Mouse (Mus musculus) kidney, postnatal 0 days (tissue): ENCODE data around the gene Slc50a1. TPM values are rescaled to one million over a fixed set of nuclear protein-coding genes. Genes with fewer than 3 reads are reported as not detected.

Source experiments
- ATAC-seq: fragments of 200-750 bp; cut with Nextera tagmentation; replicated peaks from 2 replicates; pipeline ENCODE4 v1.8.0; 2017; ENCODE audit warnings: low read depth, moderate number of reproducible peaks, moderate TSS enrichment, moderate library complexity; ENCODE audit not compliant: low FRiP score
- DNase-seq: peaks from one replicate; pipeline ENCODE4 v3.0.0-alpha.2; 2016; ENCODE audit warnings: low spot score
- H3K27ac ChIP-seq: fragments of 300-500 bp; sonication (generic); 2 replicates; pipeline ENCODE4 v1.5.1; 2014; ENCODE audit warnings: mild to moderate bottlenecking
- H3K27me3 ChIP-seq: fragments of 300-500 bp; sonication (generic); 2 replicates; pipeline ENCODE4 v1.6.1; 2014; ENCODE audit warnings: low read length, mixed read lengths; ENCODE audit not compliant: insufficient read depth
- H3K36me3 ChIP-seq: fragments of 300-500 bp; sonication (generic); 2 replicates; pipeline ENCODE4 v1.6.1; 2014; ENCODE audit warnings: low read length, mixed read lengths; ENCODE audit not compliant: insufficient read depth
- H3K4me1 ChIP-seq: fragments of 300-500 bp; sonication (generic); replicated peaks from 2 replicates; pipeline ENCODE4 v1.6.1; 2014; ENCODE audit warnings: antibody characterized with exemption, low read length, mixed read lengths; ENCODE audit not compliant: insufficient read depth
- H3K4me2 ChIP-seq: fragments of 300-500 bp; sonication (generic); 2 replicates; pipeline ENCODE4 v1.6.1; 2014; ENCODE audit warnings: mild to moderate bottlenecking, low read length, moderate library complexity, mixed read lengths
- H3K4me3 ChIP-seq: fragments of 300-500 bp; sonication (generic); replicated peaks from 2 replicates; pipeline ENCODE4 v1.5.1; 2014; ENCODE audit warnings: low read depth, low read length
- H3K9ac ChIP-seq: fragments of 300-500 bp; sonication (generic); 2 replicates; pipeline ENCODE4 v1.6.1; 2014; ENCODE audit warnings: low read depth, low read length
- H3K9me3 ChIP-seq: fragments of 300-500 bp; sonication (generic); replicated peaks from 2 replicates; pipeline ENCODE4 v1.6.1; 2016; ENCODE audit warnings: low read length, inconsistent platforms, mixed read lengths
- CTCF ChIP-seq: IDR thresholded peaks from 2 replicates; pipeline ENCODE4 v1.5.1; 2016; ENCODE audit warnings: antibody characterized with exemption, low read depth, mild to moderate bottlenecking, moderate library complexity
- WGBS: fragments of 180-500 bp; shearing (Covaris S2); extraction: QIAGEN DNeasy Blood & Tissue Kit; methylation state at CpG from one replicate; pipeline ENCODE4 v1.1.7; 2014; 5-methylcytosine and 5-hydroxymethylcytosine counted together
- polyA plus RNA-seq: library from polyadenylated mRNA; unstranded; fragments of >200 nt; fragmentation: Nextera tagmentation; extraction: Ambion mirVana; gene quantifications from 2 replicates; pipeline ENCODE4 v1.2.1, GENCODE M21; 2015

Slc50a1 gene
- polyA plus RNA-seq, 1 experiment from 2014 or later = 82.2 TPM

GRCm38 (mm10) chr3:89229276-89229675, 41.1 kb downstream of the Slc50a1 start:
- Histone ChIP-seq H3K4me3 (peak overlapping the region; percentile 33), H3K9me3 (no peaks in the 10 kb centered on the region), H3K27me3 (no peaks in the 10 kb centered on the region), H3K4me2 (peak overlapping the region; percentile 69), H3K36me3 (no peaks in the 10 kb centered on the region), H3K4me1 (peaks cover 27% of the 10 kb centered on the region), H3K27ac (peak overlapping the region; percentile 85), H3K9ac (peak overlapping the region; percentile 31; the same call in 1 of the 2 replicates)
- no peak for TF ChIP-seq CTCF
- ATAC-seq (no peak), DNase-seq (no peak)
- WGBS = 39% methylated on average over 4 of the region's 4 CpGs

DNA sequence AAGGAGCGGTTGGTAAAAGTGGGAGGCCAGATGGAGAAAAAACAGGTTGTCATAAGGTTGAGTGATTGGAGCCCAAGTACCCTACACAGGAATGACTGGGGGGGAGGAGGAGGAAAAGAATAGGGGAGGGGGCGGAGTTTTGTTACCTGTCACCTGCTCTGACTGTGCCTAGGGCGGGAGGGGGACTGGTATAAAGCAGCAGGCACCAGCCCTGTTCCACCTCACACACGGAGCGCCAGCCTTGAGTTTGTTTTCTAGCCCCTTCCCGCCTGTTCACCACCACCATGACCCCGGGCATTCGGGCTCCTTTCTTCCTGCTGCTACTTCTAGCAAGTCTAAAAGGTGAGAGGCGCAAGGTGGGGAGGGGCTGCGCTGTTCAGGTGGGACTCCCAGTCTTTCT, 41.5 kb downstream of the Slc50a1 start, which contains the start of gene Muc1:
Gene Muc1, plus strand, starts transcription at position 222 of the 400 bp plus-strand sequence.
- ATAC-seq (0 out of 2 replicates have a peak, but pooled peaks have one; percentile 4), DNase-seq (no peak)
- Histone ChIP-seq H3K27me3 (no peaks in the 10 kb centered on the region), H3K36me3 (no peaks in the 10 kb centered on the region), H3K4me3 (peak within 1 kb of the TSS; percentile 33), H3K4me2 (peak within 1 kb of the TSS; percentile 69), H3K9me3 (no peaks in the 10 kb centered on the region), H3K9ac (peak within 1 kb of the TSS; percentile 35; the same call in 1 of the 2 replicates), H3K27ac (peak within 1 kb of the TSS; percentile 85), H3K4me1 (peaks cover 27% of the 10 kb centered on the region)
- TF ChIP-seq CTCF = no peak
- WGBS = 32% methylated on average over 10 of the region's 10 CpGs

DNA sequence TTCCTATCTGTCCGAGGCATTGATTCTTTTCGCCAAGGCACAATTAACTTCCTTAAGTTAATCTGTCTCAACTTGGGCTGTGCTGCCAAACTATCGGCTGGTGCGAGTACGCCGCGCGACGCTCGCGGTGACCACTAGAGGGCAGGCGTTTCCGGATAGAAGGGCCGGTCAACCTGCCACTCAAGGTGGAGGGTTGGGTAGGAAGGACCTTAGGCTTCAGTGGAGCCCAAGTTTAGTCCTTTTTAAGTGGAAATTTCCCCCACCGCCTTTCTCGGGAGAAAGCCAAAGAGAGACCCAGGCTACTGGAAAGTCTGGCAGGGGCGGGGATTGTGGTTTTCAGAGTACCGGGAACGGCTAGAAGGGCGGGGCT, 42.2 kb downstream of the Slc50a1 start:
- peak; percentile 97 for TF ChIP-seq CTCF
- under 1% methylated on average over 20 of the region's 20 CpGs for WGBS
- Histone ChIP-seq H3K36me3 (no peaks in the 10 kb centered on the region), H3K27me3 (no peaks in the 10 kb centered on the region), H3K27ac (peak overlapping the region; percentile 85), H3K9me3 (no peaks in the 10 kb centered on the region), H3K4me3 (peak overlapping the region; percentile 33), H3K4me1 (peaks cover 27% of the 10 kb centered on the region), H3K4me2 (peak overlapping the region; percentile 69), H3K9ac (peak overlapping the region; percentile 35; the same call in 1 of the 2 replicates)
- DNase-seq (peak; percentile 94), ATAC-seq (peak; percentile 56)

DNA sequence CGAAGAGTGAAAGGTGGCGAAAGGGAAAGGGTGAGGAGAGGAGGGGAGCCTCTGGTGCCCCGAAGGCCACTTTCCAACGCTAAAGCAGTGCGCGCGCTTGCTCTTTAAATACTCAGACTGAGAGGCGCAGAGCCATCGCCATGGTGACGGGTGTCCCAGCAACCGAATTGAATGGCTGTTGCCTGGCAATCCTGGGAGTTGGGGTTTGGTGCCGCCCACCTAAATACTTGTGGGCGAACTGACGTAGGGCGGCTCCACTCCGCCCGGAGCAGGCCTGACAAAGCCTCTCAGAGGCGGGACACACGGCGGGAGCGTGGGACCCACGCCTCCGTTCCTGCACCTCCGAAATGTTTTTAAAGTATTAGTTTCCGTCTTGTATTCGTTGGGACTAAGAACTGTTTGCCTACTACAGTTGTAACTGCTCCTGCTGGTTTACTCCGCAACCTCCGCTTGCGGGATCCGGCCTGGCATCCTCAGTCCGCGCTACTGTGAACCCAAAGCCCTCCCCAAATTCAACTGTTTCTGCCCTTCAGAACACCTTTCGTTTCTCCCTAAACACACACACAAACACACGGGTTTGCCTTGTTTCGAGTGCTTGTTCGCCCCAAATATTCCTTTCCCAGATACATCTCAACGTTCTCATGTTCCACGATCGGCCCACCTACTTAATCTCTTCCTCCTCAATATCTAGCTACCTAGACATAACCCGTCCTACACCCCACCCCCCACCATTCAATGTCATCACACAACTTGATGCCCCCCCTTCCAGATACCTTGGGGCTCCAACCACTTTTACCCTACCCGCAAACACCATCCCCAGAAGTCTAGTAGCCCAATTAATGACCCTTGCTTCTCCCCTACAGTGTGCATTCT, 42.8 kb downstream of the Slc50a1 start:
- Histone ChIP-seq H3K36me3 (no peaks in the 10 kb centered on the region), H3K4me1 (peaks cover 24% of the 10 kb centered on the region), H3K27me3 (no peaks in the 10 kb centered on the region), H3K4me2 (peak overlapping the region; percentile 69), H3K9me3 (no peaks in the 10 kb centered on the region), H3K4me3 (peak overlapping the region; percentile 33), H3K9ac (peak overlapping the region; percentile 48), H3K27ac (peak overlapping the region; percentile 85)
- 4% methylated on average over 41 of the region's 41 CpGs for WGBS
- DNase-seq (peak; percentile 95), ATAC-seq (peak; percentile 74)
- TF ChIP-seq CTCF = no peak

DNA sequence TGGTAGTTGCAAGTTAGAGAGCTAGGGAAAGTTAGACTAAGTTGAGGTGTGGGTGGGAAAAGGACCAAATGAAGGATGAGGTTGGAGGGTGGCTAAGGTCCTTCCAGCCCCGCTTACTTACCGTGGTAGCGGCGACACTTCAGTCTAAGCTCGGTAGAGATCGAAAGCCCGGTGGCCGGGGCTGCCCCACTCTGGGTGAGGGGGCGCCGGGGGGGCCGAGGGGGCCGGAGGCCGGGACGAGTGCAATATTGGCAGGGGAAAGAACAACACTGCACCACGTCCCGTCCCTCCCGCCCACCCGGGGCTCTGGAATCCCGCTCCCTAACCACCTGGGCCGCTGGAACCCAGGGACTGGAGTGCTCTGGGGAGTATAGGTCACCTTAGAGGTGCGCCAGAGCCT, 43.5 kb downstream of the Slc50a1 start, which contains the start of gene Mtx1:
Gene Mtx1, minus strand, starts transcription at position 189 of the 400 bp plus-strand sequence.
- peak within 1 kb of the TSS; percentile 33 for H3K4me3 ChIP-seq
- H3K4me2 ChIP-seq = peak within 1 kb of the TSS; percentile 69
- H3K27me3 ChIP-seq = no peaks in the 10 kb centered on the region
- DNase-seq (no peak), ATAC-seq (peak; percentile 5)
- no peaks in the 10 kb centered on the region for H3K9me3 ChIP-seq
- peaks cover 24% of the 10 kb centered on the region for H3K4me1 ChIP-seq
- H3K27ac ChIP-seq = peak within 1 kb of the TSS; percentile 85
- 6% methylated on average over 21 of the region's 21 CpGs for WGBS
- no peaks in the 10 kb centered on the region for H3K36me3 ChIP-seq
- TF ChIP-seq CTCF = no peak
- H3K9ac ChIP-seq = peak within 1 kb of the TSS; percentile 48

DNA sequence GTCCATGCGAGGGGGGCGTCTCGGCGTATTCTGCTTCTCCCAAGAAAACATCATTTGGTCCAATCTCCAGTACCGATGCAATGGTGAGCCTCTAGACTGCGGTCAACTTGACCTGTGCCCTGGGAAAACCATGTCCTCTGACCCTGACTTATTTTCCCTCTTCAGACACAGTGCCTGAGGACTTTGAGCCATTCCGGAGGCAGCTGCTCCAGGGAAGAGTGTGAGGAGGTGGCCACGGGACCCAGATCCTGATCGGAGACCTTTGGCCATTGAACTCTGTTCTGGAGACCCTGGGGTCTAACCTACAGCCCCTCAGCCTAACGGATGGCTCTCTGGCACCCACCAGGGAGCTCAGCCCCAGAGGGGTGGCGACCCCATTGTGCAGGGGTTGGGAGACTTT, 44.0 kb downstream of the Slc50a1 start:
- H3K9me3 ChIP-seq = no peaks in the 10 kb centered on the region
- peaks cover 24% of the 10 kb centered on the region for H3K4me1 ChIP-seq
- DNase-seq (no peak), ATAC-seq (no peak)
- no peaks in the 10 kb centered on the region for H3K27me3 ChIP-seq
- H3K4me3 ChIP-seq = no peak overlapping the region
- peak overlapping the region; percentile 69; the same call in 1 of the 2 replicates for H3K4me2 ChIP-seq
- H3K9ac ChIP-seq = no peak overlapping the region
- H3K36me3 ChIP-seq = no peaks in the 10 kb centered on the region
- WGBS = 44% methylated on average over 11 of the region's 11 CpGs
- no peak for TF ChIP-seq CTCF
- H3K27ac ChIP-seq = no peak overlapping the region
